Mouse (Mus musculus): ENCODE measurements around the gene Dcun1d3.

Dcun1d3 gene

DNA sequence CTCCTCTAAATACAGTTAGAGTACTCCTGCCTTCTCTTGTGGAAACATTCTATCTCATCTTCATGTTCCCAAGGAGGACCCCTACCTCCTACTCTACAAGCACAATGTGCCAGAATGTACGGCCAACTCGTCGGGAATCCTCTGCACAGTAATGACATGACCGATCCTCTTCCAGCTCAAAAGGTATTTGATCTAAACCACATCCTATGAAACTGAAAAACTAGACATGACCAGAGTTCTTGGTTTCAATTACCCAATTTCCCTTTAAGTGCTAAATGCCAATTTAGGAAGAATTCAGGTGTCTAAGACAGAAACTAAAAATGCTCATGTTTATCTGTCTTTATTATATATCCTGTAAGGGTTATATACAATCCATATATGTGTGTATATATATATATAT is 23.9 kb downstream of the Dcun1d3 start:
- no peak for DNase-seq

GRCm38 (mm10) chr7:119866136-119866535 is 30.0 kb downstream of the Dcun1d3 start:
- no peak for DNase-seq

GRCm38 (mm10) chr7:119864500-119864899 is 31.6 kb downstream of the Dcun1d3 start:
- DNase-seq: no peak

- DNase-seq: no peak
Measured at GRCm38 (mm10) chr7:119862167-119862566, 33.9 kb downstream of the Dcun1d3 start.

DNA sequence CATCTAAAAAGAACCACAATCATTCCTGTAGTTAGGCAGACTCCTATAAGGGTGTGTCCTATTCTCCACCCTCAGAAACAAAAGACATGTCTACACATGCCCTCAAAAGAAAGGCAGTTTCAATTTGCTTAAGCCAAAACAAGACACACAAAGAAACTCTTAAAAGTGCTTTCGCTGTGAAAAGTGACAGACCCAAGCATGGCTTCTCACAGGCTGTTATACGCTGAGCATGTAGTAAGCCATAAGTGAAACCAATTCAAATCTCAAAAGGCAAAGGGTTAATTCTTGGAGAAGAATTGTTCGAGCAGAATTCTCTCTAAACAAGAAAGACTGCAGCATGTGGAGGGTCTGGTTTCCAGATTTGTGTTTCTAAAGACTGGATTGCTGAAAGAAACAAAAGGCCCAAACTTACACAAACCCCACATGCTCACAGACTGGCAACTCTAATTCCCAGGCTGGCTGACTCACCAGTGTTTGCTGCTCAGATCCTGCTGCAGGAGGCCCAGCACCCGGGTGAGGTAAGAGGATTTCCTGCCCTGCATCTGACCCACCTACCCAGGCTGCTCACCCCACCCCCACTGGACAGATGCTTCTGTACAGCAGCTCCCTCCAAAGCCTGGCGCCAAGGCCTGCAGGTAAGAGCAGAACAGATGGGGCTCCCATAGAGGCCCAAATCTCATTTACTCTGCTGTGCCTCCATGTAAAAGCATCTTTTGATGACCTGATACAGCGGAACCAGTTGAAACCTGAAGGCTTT is 34.6 kb downstream of the Dcun1d3 start:
- peak; percentile 71 to 81 for DNase-seq

GRCm38 (mm10) chr7:119860971-119861334 is 35.1 kb downstream of the Dcun1d3 start:
- DNase-seq: no peak

GRCm38 (mm10) chr7:119860554-119860953 is 35.5 kb downstream of the Dcun1d3 start:
- no peak for DNase-seq

DNA sequence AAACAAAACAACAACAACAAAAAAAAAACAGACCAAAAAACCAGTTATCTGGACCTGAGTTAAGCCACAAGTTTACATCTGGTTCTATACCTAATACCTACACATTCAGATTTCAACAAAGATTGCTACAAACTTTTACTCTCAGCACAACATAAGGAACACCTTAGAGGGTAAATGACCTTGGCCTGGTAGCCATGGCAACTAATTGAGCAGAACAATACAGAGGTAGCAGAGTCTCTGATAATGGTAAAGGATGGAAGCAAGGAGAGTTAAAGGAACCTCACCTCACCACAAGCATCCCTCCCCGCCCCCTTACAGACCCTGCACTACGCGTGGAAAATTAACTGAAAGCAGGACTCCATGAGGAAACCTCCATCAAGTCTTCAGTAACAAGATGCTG is 36.0 kb downstream of the Dcun1d3 start:
- no peak for DNase-seq

DNA sequence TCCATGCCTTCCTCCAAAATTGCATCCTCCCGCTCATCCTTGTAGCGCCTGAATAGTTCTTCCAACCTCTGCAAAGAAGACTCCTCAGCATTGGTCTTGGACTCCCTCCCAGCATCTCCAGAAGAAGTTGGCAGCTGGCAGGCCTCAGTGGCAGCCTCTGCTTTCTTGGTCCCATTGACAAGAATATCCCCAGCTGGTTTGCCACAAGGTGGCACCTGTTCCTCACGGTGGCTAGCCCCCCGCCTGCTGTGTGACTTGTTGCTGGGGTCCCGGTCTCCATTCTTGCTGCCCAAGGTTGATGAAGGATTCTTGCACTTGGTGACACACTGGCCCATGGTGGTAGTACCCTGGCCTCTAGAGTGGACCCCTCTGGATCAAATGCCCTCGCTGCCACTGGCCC is 36.6 kb downstream of the Dcun1d3 start:
- peak; percentile 19 to 31 for DNase-seq

DNA sequence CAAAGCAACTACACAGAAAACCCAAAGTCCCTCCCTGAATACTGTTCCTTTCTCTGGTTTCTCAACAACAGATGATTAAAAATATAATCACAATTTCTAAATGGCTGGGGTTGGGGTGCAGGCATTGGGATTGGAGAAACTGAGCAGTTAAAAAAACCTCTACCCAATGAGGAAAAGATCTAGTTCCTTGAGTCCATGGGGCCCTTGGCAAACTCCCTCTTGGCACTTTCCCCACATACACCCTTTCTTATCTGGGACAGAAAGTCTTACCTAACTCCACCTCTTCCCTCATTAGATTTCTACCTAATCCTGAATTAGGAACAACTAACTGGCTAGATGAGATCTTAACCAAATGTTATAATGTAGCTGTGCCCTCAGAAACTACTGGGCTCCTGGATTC is 41.1 kb downstream of the Dcun1d3 start:
- DNase-seq: no peak

DNA sequence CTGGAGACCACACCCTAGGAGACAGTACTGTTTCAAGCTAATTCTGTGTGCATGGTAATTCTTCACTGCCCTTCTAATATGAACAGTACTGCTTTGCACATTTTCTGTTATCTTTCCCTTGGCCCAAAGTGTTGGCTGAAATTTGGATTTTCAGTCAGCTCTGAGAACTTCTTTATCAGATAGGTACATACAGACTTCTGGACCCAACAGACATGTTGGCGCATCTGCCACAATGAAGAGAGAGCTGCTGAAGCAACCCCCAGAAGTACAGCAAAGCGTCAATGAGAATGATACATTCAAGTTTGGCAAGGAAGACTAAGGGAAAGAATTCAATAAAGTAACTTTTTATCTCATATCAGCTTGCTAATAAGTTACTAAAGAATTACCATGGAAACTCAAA is 41.7 kb downstream of the Dcun1d3 start:
- no peak for DNase-seq

DNA sequence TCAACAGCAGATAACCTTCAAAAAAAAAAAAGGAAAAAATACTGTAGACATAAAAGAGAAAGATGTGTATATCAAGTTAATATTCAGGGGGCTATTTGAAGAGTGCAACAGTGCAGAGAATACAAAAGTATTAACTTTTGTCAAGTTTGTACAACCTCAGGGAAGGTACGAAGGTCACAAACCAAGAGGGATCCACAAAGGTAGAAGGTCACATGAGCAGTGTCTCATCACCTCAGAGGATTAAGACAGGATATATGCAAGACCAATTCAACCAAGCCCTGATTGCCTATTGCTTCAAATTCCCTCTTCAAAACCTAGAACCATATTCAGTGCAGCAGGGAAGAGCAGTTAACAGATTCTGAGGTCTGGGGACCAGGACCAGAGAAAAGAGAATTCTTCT is 42.9 kb downstream of the Dcun1d3 start:
- DNase-seq: no peak

DNA sequence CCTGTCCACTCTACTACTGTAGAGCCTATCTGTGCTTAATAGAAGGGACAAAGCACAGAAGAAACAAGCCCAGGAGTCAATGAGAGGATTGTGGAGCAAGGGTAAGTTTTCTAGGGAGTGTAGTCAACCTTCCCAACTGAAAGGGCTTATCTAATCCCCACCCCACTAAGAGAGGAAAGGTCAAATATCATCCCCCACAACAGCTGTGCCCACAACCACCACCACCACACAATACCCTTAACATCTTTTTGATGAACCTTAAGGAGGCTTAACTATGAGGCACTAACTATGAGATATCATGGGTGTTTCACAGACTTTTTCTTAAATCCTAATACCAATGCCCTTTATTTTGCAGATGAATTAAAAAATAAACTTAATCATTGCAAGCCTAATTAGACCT is 43.6 kb downstream of the Dcun1d3 start:
- no peak for DNase-seq

DNA sequence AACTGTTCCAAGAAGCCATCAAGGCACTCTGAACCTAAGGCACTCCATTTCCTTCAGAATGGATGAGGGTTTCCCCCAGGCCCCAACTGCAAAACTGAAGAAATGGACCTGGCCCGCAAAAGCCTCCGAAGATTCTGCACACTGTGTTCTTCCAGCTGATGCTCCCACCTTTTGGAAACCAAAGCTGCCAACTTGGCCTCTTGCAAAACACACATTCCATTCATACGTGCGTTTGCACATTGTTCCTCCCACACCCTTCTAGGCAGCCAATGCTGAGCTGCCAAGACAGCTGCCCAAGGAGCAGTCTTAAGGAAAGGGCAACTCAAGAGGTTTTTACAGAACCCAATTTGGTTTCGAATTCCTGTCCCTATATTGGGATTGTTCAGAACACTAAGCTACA is 45.4 kb downstream of the Dcun1d3 start:
- DNase-seq: peak; percentile 50 to 66

DNA sequence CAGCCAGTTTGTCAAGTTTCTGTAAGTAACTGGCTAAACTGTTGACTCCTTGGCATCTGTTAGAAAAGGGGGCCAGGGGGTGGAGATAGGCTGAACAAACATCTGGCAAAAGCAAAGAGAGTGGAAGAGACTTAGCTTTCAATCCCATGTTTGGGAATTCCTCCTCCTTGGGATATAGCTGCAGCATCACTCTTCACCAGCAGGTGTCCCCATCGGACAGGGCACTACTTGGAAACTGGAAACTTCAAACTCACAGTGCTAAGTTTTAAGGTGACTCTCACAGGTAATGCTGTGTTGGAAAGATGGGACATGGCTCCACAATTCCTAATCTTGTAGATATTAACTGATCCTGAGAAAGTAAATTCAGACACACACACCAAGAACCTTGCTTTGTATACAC is 47.0 kb downstream of the Dcun1d3 start:
- DNase-seq: peak; percentile 49 to 73

DNA sequence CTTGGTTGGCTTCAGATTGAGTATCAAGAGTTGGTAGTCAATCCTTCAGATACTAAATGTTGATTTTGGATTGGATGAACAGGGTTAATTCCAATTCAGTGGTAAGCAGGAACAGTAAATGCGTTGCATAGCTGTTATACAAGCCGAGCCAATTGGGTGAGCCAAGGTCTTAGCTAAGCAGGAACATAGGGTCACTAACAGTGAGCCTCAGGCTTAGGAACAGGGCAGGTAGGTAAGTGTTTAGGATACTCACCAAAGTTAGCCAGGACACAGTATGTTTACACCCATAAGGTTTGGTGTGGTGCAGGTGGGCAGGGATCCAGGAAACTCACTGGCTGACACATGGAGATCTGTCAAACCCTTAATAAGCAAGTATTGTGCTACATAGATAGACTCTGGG is 48.7 kb downstream of the Dcun1d3 start:
- DNase-seq: no peak

DNA sequence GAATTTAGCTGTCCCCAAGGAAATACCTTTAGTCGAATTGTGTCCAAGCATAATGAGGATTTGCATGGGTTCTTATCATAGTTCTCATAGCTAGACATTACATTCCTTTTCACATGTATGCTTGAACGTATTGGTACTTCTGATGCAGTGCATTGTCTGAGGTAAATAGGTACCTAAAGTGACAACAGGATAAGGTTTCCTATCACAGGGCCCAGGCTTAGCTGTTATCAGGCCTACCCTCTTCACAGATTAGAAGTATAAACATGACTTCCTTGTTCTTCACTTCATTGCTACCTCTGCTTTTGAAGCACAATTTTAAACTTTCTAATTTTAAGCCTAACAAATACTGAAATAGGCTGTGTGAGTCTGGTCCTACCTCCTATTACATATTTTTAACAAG is 50.6 kb downstream of the Dcun1d3 start:
- DNase-seq: no peak

DNA sequence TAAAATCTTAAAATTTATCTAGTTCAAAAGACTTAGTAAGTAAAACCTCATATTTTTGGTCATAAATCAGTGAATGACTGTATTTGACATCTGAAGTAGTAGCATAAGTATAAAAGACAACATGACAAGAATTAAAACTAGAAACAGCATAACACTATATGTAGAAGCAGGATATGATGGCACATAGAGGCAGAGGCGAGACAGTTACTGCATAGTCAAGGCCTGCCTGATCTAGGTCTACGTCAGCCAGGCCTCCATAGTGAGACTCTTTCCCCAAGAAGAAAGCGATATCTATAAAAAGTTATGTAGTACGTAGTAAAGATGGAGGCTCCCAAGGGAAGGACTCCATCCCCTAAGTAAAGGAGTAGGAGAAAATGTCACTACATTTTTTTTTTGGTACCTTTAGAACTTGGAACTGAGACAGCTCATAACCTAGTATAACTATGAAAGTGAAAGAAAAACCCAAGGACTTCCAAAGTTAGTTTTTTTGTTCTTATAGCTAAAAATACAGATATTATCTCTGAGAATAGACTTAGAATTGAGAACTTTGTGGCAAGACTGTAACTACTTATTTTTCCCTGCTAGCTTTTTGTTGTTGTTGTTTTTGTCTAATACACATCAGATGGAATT is 54.2 kb downstream of the Dcun1d3 start:
- DNase-seq: no peak

DNA sequence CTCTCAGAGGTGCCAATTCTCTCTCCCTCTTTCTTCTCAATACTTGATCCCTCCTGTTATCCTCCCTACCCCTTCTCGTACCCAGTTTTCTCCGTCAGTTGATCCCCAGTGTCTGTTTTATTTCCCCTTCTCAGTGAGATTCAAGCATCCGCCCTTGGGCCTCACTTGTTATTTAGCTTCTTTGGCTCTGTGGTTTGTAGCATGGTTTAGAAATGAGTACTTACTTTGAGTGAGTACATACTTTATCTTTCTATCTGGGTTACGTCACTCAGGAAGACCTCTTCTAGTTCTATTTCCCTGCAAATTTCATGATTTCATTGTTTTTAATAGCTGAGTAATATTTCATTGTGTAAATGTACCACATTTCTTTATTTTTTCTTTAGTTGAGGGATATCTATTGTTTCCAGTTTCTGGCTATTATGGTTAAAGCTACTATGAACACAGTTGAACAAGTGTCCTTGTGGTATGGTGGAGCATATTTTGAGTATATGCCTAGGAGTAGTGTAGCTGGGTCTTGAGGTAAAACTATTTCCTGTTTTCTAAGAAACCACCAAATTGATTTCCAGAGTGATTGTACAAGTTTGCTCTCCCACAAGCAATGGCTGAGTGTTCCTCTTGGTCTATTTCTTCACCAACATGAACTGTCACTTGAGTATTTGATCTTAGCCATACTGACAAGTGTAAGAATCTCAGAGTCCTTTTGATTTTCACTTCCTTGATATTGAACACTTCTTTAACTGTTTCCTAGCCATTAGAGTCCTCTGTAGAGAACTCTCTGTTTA is 59.9 kb downstream of the Dcun1d3 start:
- DNase-seq: no peak

- no peak for DNase-seq
Measured at GRCm38 (mm10) chr7:119835371-119835770, 60.7 kb downstream of the Dcun1d3 start.

GRCm38 (mm10) chr7:119808723-119809122 is 87.4 kb downstream of the Dcun1d3 start:
- DNase-seq: no peak

DNA sequence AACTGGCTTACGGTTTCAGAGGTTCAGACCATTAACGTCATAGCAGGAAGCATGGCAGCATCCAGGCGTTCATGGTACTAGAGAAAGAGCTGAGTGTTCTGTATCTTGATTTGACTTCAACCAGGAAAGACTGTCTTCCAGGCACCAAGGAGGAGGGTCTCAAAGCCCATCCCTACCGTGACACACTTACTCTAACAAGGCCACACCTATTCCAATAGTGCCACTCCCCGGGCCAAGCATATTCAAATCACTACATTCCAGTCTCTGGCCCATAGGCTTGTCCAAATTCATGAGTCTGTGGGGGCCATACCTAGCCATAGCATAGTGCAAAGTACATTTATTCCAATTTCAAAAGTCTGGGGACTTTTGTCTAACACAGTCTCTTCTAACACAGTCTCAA is 88.7 kb downstream of the Dcun1d3 start:
- no peak for DNase-seq

Measured in lung, postnatal 4 days (tissue).